Mouse (Mus musculus) bone marrow, adult 2 months (tissue): Measurements from ENCODE around the gene Sntb2. TPM values are rescaled to one million over a fixed set of nuclear protein-coding genes. Genes with fewer than 3 reads are reported as not detected.

Experiments
- H3K27ac ChIP-seq: fragments of 200-500 bp; 2 replicates; pipeline ENCODE4 v1.5.1; 2012; ENCODE audit warnings: low read depth, mild to moderate bottlenecking, control low read depth, inconsistent platforms, low read length; ENCODE audit not compliant: control insufficient read depth, poor library complexity, insufficient read depth
- H3K4me1 ChIP-seq: fragments of 200-500 bp; 2 replicates; pipeline ENCODE4 v1.6.1; 2011; ENCODE audit warnings: low read length; ENCODE audit not compliant: control insufficient read depth, insufficient read depth
- H3K4me3 ChIP-seq: fragments of 200-500 bp; replicated peaks from 2 replicates; pipeline ENCODE3; 2011; ENCODE audit warnings: mild to moderate bottlenecking, low read depth, low read length, control low read depth; ENCODE audit not compliant: control insufficient read depth
- CTCF ChIP-seq: fragments of 200-500 bp; IDR thresholded peaks from 2 replicates; pipeline ENCODE4 v1.5.1; 2011; ENCODE audit warnings: low read length, control low read depth; ENCODE audit not compliant: control insufficient read depth, insufficient read depth
- POLR2A ChIP-seq: fragments of 200-500 bp; IDR thresholded peaks from 2 replicates; pipeline ENCODE4 v1.6.1; 2011; ENCODE audit warnings: low read depth, mild to moderate bottlenecking, control low read depth, low read length, borderline replicate concordance; ENCODE audit not compliant: control insufficient read depth
- WGBS: fragments of 180-500 bp; shearing (Covaris S2); methylation state at CpG from one replicate; pipeline ENCODE4 v1.1.7; 2018; 5-methylcytosine and 5-hydroxymethylcytosine counted together
- polyA plus RNA-seq: library from polyadenylated mRNA; stranded (reverse); fragments of >200 nt; gene quantifications from 2 replicates; pipeline ENCODE4 v1.2.4, GENCODE M21; 2011; ENCODE audit warnings: low replicate concordance; ENCODE audit not compliant: missing spikeins, insufficient read depth, insufficient read length

Sntb2 gene
- polyA plus RNA-seq, 1 experiment = 5.2 TPM

GRCm38 (mm10) chr8:107062613-107063012, 127.1 kb downstream of the Sntb2 start:
- TF ChIP-seq POLR2A (no peak), CTCF (no peak)
- H3K27ac ChIP-seq = no peak overlapping the region
- no peaks in the 10 kb centered on the region for H3K4me1 ChIP-seq
- WGBS = 91% methylated on average over 1 of the region's 1 CpGs
- H3K4me3 ChIP-seq = no peak overlapping the region

- WGBS = 49% methylated on average over 17 of the region's 17 CpGs
Observed at GRCm38 (mm10) chr8:107065511-107066496, 130.3 kb downstream of the Sntb2 start, which contains the start of gene Tmed6. Gene Tmed6 (minus strand): TSS chr8:107065644.

More at GRCm38 (mm10) chr8:107065511-107066496, 130.3 kb downstream of the Sntb2 start, which contains the start of gene Tmed6:
- TF ChIP-seq CTCF (no peak), POLR2A (no peak)
- no peak within 1 kb of the TSS for H3K4me3 ChIP-seq
- no peak within 1 kb of the TSS for H3K27ac ChIP-seq
- no peaks in the 10 kb centered on the region for H3K4me1 ChIP-seq

Other genes starting within 250 kb of the Sntb2 start
- not detected in 2 replicates for gene Has3, start 65.5 kb upstream of the Sntb2 start, polyA plus RNA-seq
- 7.0 and 18.9 TPM in 2 replicates for gene Utp4, start 42.1 kb upstream of the Sntb2 start, polyA plus RNA-seq
- gene Vps4a, start 95.5 kb downstream of the Sntb2 start, polyA plus RNA-seq = 19.6 and 34.5 TPM in 2 replicates
- 2.9 and 8.9 TPM in 2 replicates for gene Pdf, start 112.9 kb downstream of the Sntb2 start, polyA plus RNA-seq
- 8.4 and 14.6 TPM in 2 replicates for gene Cog8, start 120.9 kb downstream of the Sntb2 start, polyA plus RNA-seq
- gene Nip7, start 121.1 kb downstream of the Sntb2 start, polyA plus RNA-seq = 23.1 and 59.8 TPM in 2 replicates
- gene Tmed6, start 129.9 kb downstream of the Sntb2 start, polyA plus RNA-seq = not detected in 2 replicates
- gene Terf2, start 160.8 kb downstream of the Sntb2 start, polyA plus RNA-seq = 24.3 and 24.7 TPM in 2 replicates
- 12.1 and 19.4 TPM in 2 replicates for gene Cyb5b, start 214.9 kb downstream of the Sntb2 start, polyA plus RNA-seq